Comparison of ENCODE assay signal across 15 mouse cellular contexts in the genomic region with DNA sequence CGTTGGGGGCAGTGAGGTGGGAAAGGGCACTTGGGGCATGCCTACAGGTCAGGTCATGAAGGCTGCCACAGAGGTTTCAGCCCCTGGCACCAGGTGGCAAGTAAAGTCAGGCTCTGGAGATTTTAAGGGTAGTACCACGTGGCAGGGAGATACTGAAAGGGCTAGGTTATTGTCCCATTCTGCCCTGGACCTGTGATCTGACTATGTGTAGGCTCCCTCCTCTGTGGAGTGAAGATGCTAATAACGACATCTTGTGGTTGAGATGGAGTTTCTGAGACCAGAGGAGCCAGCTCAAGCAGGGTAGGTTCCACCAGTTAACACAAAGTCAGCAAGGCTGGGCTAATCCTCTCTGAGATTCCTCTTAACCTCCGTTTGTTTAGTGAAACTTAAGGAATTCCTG.
"Had no signal": no experiment of that assay in that cellular context is flagged by ENCODE, and none has a peak within 500 bp of the region (broad histone marks: within the 10 kb centered on the region; RNA-seq: fewer than 3 reads in every experiment).

No protein-coding gene starts in this region.

- H3K36me3 ChIP-seq: kidney, embryonic 15.5 days; limb, embryonic 15.5 days; liver, embryonic 15.5 days; midbrain, embryonic 10.5 days; neural tube, embryonic 13.5 days had no signal

- H3K27ac ChIP-seq: kidney, embryonic 15.5 days; limb, embryonic 15.5 days; midbrain, embryonic 10.5 days; neural tube, embryonic 13.5 days had no signal

- H3K27me3 ChIP-seq: kidney, embryonic 15.5 days; limb, embryonic 15.5 days had no signal

- DNase-seq: kidney, adult 2 months; kidney, postnatal 14 days; lung, postnatal 10 days; midbrain, embryonic 14.5 days; retina, postnatal 1 day; right cerebral cortex, postnatal 4 days; spleen, adult 18-20 months; thymus, adult 2 months; thymus, postnatal 25 days had no signal

- H3K9me3 ChIP-seq: kidney, embryonic 15.5 days; limb, embryonic 15.5 days; liver, embryonic 15.5 days; midbrain, embryonic 10.5 days; neural tube, embryonic 13.5 days had no signal

- H3K4me3 ChIP-seq: kidney, embryonic 15.5 days; left cerebral cortex, adult 2 months; limb, embryonic 15.5 days; liver, embryonic 15.5 days; midbrain, embryonic 10.5 days; neural tube, embryonic 13.5 days had no signal

- H3K4me2 ChIP-seq: kidney, embryonic 15.5 days; limb, embryonic 15.5 days; liver, embryonic 15.5 days; neural tube, embryonic 13.5 days had no signal

- H3K9ac ChIP-seq: kidney, embryonic 15.5 days; limb, embryonic 15.5 days; liver, embryonic 15.5 days; neural tube, embryonic 13.5 days had no signal
